Mouse (Mus musculus) kidney, embryonic 16.5 days (tissue): ENCODE data around the gene Zfp280d. TPM values are rescaled to one million over a fixed set of nuclear protein-coding genes. Genes with fewer than 3 reads are reported as not detected.

Experiments
- ATAC-seq: fragments of 200-750 bp; cut with Nextera tagmentation; 2 replicates; pipeline ENCODE4 v1.8.0; 2017; ENCODE audit warnings: moderate TSS enrichment; ENCODE audit not compliant: low FRiP score, low TSS enrichment
- H3K27ac ChIP-seq: fragments of 300-500 bp; sonication (generic); 2 replicates; pipeline ENCODE4 v1.5.1; 2014; ENCODE audit warnings: low read length
- H3K27me3 ChIP-seq: fragments of 300-500 bp; sonication (generic); 2 replicates; pipeline ENCODE4 v1.6.1; 2014; ENCODE audit warnings: low read length, control low read depth, mixed read lengths; ENCODE audit not compliant: insufficient read depth
- H3K36me3 ChIP-seq: fragments of 300-500 bp; sonication (generic); 2 replicates; pipeline ENCODE4 v1.6.1; 2014; ENCODE audit warnings: low read length, control low read depth, mixed read lengths; ENCODE audit not compliant: insufficient read depth
- H3K4me1 ChIP-seq: fragments of 300-500 bp; sonication (generic); 2 replicates; pipeline ENCODE4 v1.6.1; 2014; ENCODE audit warnings: low read length, control low read depth, mixed read lengths; ENCODE audit not compliant: insufficient read depth
- H3K4me2 ChIP-seq: fragments of 300-500 bp; sonication (generic); replicated peaks from 2 replicates; pipeline ENCODE4 v1.6.1; 2014; ENCODE audit warnings: low read depth, low read length
- H3K4me3 ChIP-seq: fragments of 300-500 bp; sonication (generic); 2 replicates; pipeline ENCODE4 v1.5.1; 2014; ENCODE audit warnings: mild to moderate bottlenecking, low read length
- H3K9ac ChIP-seq: fragments of 300-500 bp; sonication (generic); replicated peaks from 2 replicates; pipeline ENCODE4 v1.6.1; 2014; ENCODE audit warnings: low read length
- H3K9me3 ChIP-seq: fragments of 300-500 bp; sonication (generic); 2 replicates; pipeline ENCODE4 v1.6.1; 2016; ENCODE audit warnings: low read length, control low read depth
- WGBS: fragments of 180-500 bp; shearing (Covaris S2); extraction: QIAGEN DNeasy Blood & Tissue Kit; methylation state at CpG from one replicate; pipeline ENCODE4 v1.1.7; 2014; 5-methylcytosine and 5-hydroxymethylcytosine counted together
- polyA plus RNA-seq: library from polyadenylated mRNA; unstranded; fragments of >200 nt; fragmentation: Nextera tagmentation; extraction: Ambion mirVana; gene quantifications from 2 replicates; pipeline ENCODE4 v1.2.1, GENCODE M21; 2015

Gene Zfp280d
- polyA plus RNA-seq, 1 experiment from 2014 or later: 31.2 TPM

DNA sequence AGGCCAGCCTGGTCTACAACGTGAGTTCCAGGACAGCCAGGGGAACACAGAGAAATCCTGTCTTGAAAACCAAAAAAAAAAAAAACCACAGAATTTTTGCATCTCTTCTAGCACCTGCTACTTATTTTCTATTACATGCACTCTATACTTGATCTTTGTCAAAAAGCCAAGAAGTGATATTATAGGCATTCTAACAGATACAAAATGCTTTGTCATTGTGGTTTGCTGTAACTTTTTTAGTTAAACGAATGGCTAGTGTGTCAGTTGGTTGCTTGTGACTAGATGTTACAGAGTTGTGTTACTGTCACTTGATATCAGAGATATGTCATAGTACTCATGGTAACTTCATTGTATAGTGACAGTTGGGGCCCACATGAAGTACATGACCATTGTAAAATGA is 61.4 kb downstream of the Zfp280d start:
- no peaks in the 10 kb centered on the region for H3K27me3 ChIP-seq

GRCm38 (mm10) chr9:72339119-72339518 is 64.5 kb downstream of the Zfp280d start:
- Histone ChIP-seq H3K27me3 (no peaks in the 10 kb centered on the region), H3K27ac (no peak overlapping the region), H3K9me3 (no peaks in the 10 kb centered on the region), H3K4me1 (no peaks in the 10 kb centered on the region), H3K4me2 (no peak overlapping the region), H3K4me3 (no peak overlapping the region), H3K9ac (no peak overlapping the region), H3K36me3 (peaks cover 9% of the 10 kb centered on the region; the same call in 1 of the 2 replicates)
- whole genome bisulfite sequencing: 96% methylated on average over 2 of the region's 2 CpGs
- ATAC-seq: no peak

More for the DNA sequence above, 61.4 kb downstream of the Zfp280d start:
- Histone ChIP-seq H3K4me3 (no peak overlapping the region), H3K4me2 (no peak overlapping the region), H3K27ac (no peak overlapping the region), H3K9ac (no peak overlapping the region), H3K36me3 (peaks cover 13% of the 10 kb centered on the region; the same call in 1 of the 2 replicates), H3K4me1 (no peaks in the 10 kb centered on the region), H3K9me3 (no peaks in the 10 kb centered on the region)
- 89% methylated on average over 2 of the region's 2 CpGs for WGBS
- no peak for ATAC-seq

DNA sequence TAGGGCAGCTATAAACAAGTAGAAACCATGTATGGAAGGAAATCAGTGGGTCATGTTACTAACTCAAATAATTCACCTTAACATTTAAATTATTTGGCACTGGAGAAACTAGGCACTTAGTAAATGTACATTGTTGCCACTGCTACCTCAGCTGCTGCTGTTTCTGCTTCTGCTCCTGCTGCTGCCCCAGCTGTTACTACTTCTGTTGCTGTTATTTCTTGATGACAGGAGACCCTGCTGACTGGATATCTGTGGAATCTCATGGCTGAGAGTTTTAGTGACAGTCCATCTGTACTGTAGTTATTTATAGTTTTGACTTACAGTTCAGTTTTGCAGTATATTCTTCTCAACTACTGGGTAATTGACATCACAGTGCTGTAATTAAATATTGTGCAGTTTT is 69.2 kb downstream of the Zfp280d start:
- H3K4me2 ChIP-seq: no peak overlapping the region
- H3K27me3 ChIP-seq: no peaks in the 10 kb centered on the region
- no peaks in the 10 kb centered on the region for H3K4me1 ChIP-seq
- no peaks in the 10 kb centered on the region for H3K9me3 ChIP-seq
- peaks cover 5% of the 10 kb centered on the region; the same call in 1 of the 2 replicates for H3K36me3 ChIP-seq
- no peak overlapping the region for H3K27ac ChIP-seq
- no peak overlapping the region for H3K9ac ChIP-seq
- ATAC-seq: no peak
- no peak overlapping the region for H3K4me3 ChIP-seq

- Histone ChIP-seq H3K36me3 (no peaks in the 10 kb centered on the region), H3K9me3 (0 out of 2 replicates have a peak, but pooled peaks cover 4% of the 10 kb centered on the region), H3K27me3 (no peaks in the 10 kb centered on the region), H3K27ac (no peak overlapping the region), H3K4me2 (no peak overlapping the region), H3K4me3 (no peak overlapping the region), H3K4me1 (no peaks in the 10 kb centered on the region), H3K9ac (no peak overlapping the region)
- WGBS: 95% methylated on average over 2 of the region's 2 CpGs
- no peak for ATAC-seq
Observed at GRCm38 (mm10) chr9:72372359-72372758, 97.7 kb downstream of the Zfp280d start.

GRCm38 (mm10) chr9:72374074-72374473 is 99.4 kb downstream of the Zfp280d start:
- H3K4me1 ChIP-seq: no peaks in the 10 kb centered on the region
- H3K4me3 ChIP-seq: no peak overlapping the region
- no peak overlapping the region for H3K9ac ChIP-seq
- no peak for ATAC-seq
- no peak overlapping the region for H3K4me2 ChIP-seq
- no peaks in the 10 kb centered on the region for H3K36me3 ChIP-seq
- H3K27me3 ChIP-seq: no peaks in the 10 kb centered on the region
- WGBS: 94% methylated on average over 3 of the region's 3 CpGs
- H3K27ac ChIP-seq: no peak overlapping the region
- H3K9me3 ChIP-seq: 0 out of 2 replicates have a peak, but pooled peaks cover 4% of the 10 kb centered on the region

DNA sequence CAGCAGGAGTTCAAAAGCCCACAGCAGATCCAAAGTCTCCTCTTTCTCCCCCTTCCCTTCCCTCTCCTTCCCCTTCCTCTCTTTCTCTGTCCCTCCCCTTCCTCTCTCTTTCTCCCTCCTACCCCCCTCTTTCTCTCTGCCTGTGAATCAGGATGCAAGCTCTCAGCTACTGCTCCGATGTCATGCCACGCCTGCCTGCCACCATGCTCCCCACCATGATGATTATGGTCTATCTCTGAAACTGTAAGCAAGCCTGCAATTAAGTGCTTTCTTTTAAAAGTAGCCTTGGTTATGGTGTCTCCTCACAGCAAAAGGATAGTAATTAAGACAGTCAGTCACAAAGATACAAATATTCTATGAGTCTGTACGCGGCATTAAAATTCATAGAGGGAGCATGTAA is 100.3 kb downstream of the Zfp280d start:
- H3K4me2 ChIP-seq: no peak overlapping the region
- no peak for ATAC-seq
- 0 out of 2 replicates have a peak, but pooled peaks cover 4% of the 10 kb centered on the region for H3K9me3 ChIP-seq
- WGBS: 83% methylated on average over 4 of the region's 4 CpGs
- H3K27ac ChIP-seq: no peak overlapping the region
- no peak overlapping the region for H3K4me3 ChIP-seq
- H3K27me3 ChIP-seq: no peaks in the 10 kb centered on the region
- no peak overlapping the region for H3K9ac ChIP-seq
- no peaks in the 10 kb centered on the region for H3K4me1 ChIP-seq
- no peaks in the 10 kb centered on the region for H3K36me3 ChIP-seq

- no peak overlapping the region for H3K27ac ChIP-seq
- no peaks in the 10 kb centered on the region for H3K4me1 ChIP-seq
- H3K9ac ChIP-seq: no peak overlapping the region
- ATAC-seq: no peak
- H3K9me3 ChIP-seq: 0 out of 2 replicates have a peak, but pooled peaks cover 4% of the 10 kb centered on the region
- H3K4me2 ChIP-seq: no peak overlapping the region
- H3K27me3 ChIP-seq: no peaks in the 10 kb centered on the region
- H3K36me3 ChIP-seq: no peaks in the 10 kb centered on the region
- H3K4me3 ChIP-seq: no peak overlapping the region
- 77% methylated on average over 3 of the region's 3 CpGs for WGBS
Observed at GRCm38 (mm10) chr9:72375639-72376038, 101.0 kb downstream of the Zfp280d start.

DNA sequence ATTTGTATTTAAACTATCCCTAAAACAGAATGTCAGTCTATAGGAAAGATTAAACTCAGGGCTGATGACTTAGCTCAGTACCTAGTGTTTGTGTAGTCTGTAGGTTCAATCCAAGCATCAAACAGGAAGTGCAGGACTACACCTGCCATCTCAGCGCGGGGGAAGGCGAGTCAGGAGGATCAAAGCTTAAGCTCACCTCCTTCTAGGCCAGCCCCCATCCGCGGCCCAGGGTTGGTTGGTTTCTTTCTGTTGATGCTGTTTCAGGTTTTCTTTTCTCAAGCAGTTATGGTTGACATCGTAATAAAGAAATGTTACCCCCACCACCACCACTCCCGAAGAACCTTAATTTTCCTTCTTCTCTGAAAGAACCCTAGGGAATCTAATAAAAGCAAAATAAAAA is 111.1 kb downstream of the Zfp280d start:
- H3K9me3 ChIP-seq: no peaks in the 10 kb centered on the region
- H3K27me3 ChIP-seq: no peaks in the 10 kb centered on the region
- no peak for ATAC-seq
- no peak overlapping the region for H3K4me2 ChIP-seq
- H3K4me3 ChIP-seq: no peak overlapping the region
- no peak overlapping the region for H3K9ac ChIP-seq
- no peaks in the 10 kb centered on the region for H3K4me1 ChIP-seq
- 83% methylated on average over 7 of the region's 7 CpGs for WGBS
- no peaks in the 10 kb centered on the region for H3K36me3 ChIP-seq
- H3K27ac ChIP-seq: no peak overlapping the region

- H3K27ac ChIP-seq: no peak overlapping the region
- no peak overlapping the region for H3K4me2 ChIP-seq
- H3K9me3 ChIP-seq: no peaks in the 10 kb centered on the region
- no peak overlapping the region for H3K9ac ChIP-seq
- H3K4me3 ChIP-seq: no peak overlapping the region
- H3K27me3 ChIP-seq: no peaks in the 10 kb centered on the region
- ATAC-seq: no peak
- H3K36me3 ChIP-seq: no peaks in the 10 kb centered on the region
- H3K4me1 ChIP-seq: peaks cover under 1% of the 10 kb centered on the region; the same call in 1 of the 2 replicates
- WGBS: 86% methylated on average over 4 of the region's 4 CpGs
Observed at GRCm38 (mm10) chr9:72388934-72389333, 114.3 kb downstream of the Zfp280d start.

- Histone ChIP-seq H3K27ac (no peak overlapping the region), H3K36me3 (no peaks in the 10 kb centered on the region), H3K4me2 (no peak overlapping the region), H3K27me3 (no peaks in the 10 kb centered on the region), H3K4me1 (peaks cover 4% of the 10 kb centered on the region; the same call in 1 of the 2 replicates), H3K9me3 (no peaks in the 10 kb centered on the region), H3K9ac (no peak overlapping the region), H3K4me3 (no peak overlapping the region)
- no peak for ATAC-seq
- WGBS: 67% methylated on average over 14 of the region's 14 CpGs
Observed at GRCm38 (mm10) chr9:72389431-72390002, 114.9 kb downstream of the Zfp280d start.
